In the genomic region with DNA sequence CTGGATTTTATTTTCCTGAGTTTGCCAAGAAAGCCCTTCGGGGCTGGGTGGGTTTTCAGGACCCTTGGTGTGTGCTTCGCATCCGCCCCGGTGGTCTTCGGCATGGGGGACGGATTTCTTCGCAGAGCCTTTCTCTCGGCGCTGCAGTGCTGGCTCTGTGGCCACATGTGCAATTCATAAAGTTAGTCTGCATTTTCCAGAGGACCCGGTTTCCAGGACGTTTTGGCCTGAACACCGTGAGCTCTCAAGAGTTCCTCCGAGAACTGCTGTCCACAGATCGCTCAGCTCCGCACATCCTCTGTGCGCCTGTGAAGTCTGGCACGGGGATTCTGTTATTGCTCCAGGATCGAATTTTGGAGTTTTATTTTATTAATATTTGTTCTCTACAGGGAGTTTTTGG, we compare ENCODE assay signal across 26 mouse cellular contexts.
A peak's percentile ranks its signal among the peaks of the same experiment; 100 is the strongest.
DNase-seq lines count a peak whose midpoint lies in the region; ATAC-seq lines count a peak whose summit lies in the region.
"Had no signal": no experiment of that assay in that cellular context is flagged by ENCODE, and none has a peak within 500 bp of the region (broad histone marks: within the 10 kb centered on the region; RNA-seq: fewer than 3 reads in every experiment).

No protein-coding gene starts in this region.

- ATAC-seq in embryonic facial prominence, embryonic 13.5 days (ENCODE audit: insufficient number of reproducible peaks, insufficient read depth, low FRiP score, low TSS enrichment, low read depth): no peak
- ATAC-seq in limb, embryonic 12.5 days (ENCODE audit: insufficient number of reproducible peaks, insufficient read depth, low FRiP score, low TSS enrichment, low read depth): no peak
- ATAC-seq: forebrain, embryonic 16.5 days; intestine, embryonic 16.5 days; liver, embryonic 12.5 days; lung, postnatal 0 days; midbrain, embryonic 13.5 days had no signal

- no peaks in the 10 kb centered on the region for H3K9me3 ChIP-seq in embryonic facial prominence, embryonic 13.5 days
- no peaks in the 10 kb centered on the region for H3K9me3 ChIP-seq in limb, embryonic 12.5 days
- H3K9me3 ChIP-seq: heart, embryonic 15.5 days; hindbrain, embryonic 12.5 days; liver, embryonic 12.5 days; megakaryocyte, embryonic 14.5 days; midbrain, embryonic 13.5 days; neural tube, embryonic 13.5 days had no signal

- H3K27ac ChIP-seq in embryonic facial prominence, embryonic 13.5 days: peak overlapping the region; percentile 83
- H3K27ac ChIP-seq in limb, embryonic 12.5 days: peak overlapping the region; percentile 78
- H3K27ac ChIP-seq: heart, embryonic 15.5 days; hindbrain, embryonic 12.5 days; liver, embryonic 12.5 days; midbrain, embryonic 13.5 days; neural tube, embryonic 13.5 days had no signal

- no peak overlapping the region for H3K4me2 ChIP-seq in embryonic facial prominence, embryonic 13.5 days
- no peak overlapping the region for H3K4me2 ChIP-seq in limb, embryonic 12.5 days
- H3K4me2 ChIP-seq: heart, embryonic 15.5 days; hindbrain, embryonic 12.5 days; liver, embryonic 12.5 days; midbrain, embryonic 13.5 days; neural tube, embryonic 13.5 days had no signal

- DNase-seq in gastrocnemius, postnatal 25 days: peak; percentile 43
- no peak for DNase-seq in gastrocnemius, postnatal 10 days
- no peak for DNase-seq in T-cell, adult 2 months (ENCODE audit: low spot score)
- no peak for DNase-seq in kidney, adult 9 months
- no peak for DNase-seq in cerebellum, adult 9-10 months
- DNase-seq: adrenal gland, postnatal 25 days; cerebellum, adult 11-12 months; cerebellum, postnatal 10 days; kidney, adult 8-10 months; kidney, postnatal 14 days; lung, adult 18-20 months; lung, postnatal 4 days; right cerebral cortex, postnatal 4 days; thymus, postnatal 4 days had no signal

- peaks cover 20% of the 10 kb centered on the region for H3K4me1 ChIP-seq in embryonic facial prominence, embryonic 13.5 days
- H3K4me1 ChIP-seq in limb, embryonic 12.5 days (replicated peaks): peaks cover 21% of the 10 kb centered on the region
- H3K4me1 ChIP-seq: heart, embryonic 15.5 days; hindbrain, embryonic 12.5 days; megakaryocyte, embryonic 14.5 days; midbrain, embryonic 13.5 days; neural tube, embryonic 13.5 days had no signal

- H3K4me3 ChIP-seq in embryonic facial prominence, embryonic 13.5 days: no peak overlapping the region; the same call in 1 of the 2 replicates
- H3K4me3 ChIP-seq in limb, embryonic 12.5 days (replicated peaks): no peak overlapping the region
- H3K4me3 ChIP-seq: erythroblast, embryonic 14.5 days; heart, embryonic 15.5 days; hindbrain, embryonic 12.5 days; liver, embryonic 12.5 days; megakaryocyte, embryonic 14.5 days; midbrain, embryonic 13.5 days; neural tube, embryonic 13.5 days had no signal

- H3K27me3 ChIP-seq in embryonic facial prominence, embryonic 13.5 days: no peaks in the 10 kb centered on the region
- H3K27me3 ChIP-seq in limb, embryonic 12.5 days: no peaks in the 10 kb centered on the region
- H3K27me3 ChIP-seq: heart, embryonic 15.5 days; hindbrain, embryonic 12.5 days; liver, embryonic 12.5 days; neural tube, embryonic 13.5 days had no signal

- no peaks in the 10 kb centered on the region for H3K36me3 ChIP-seq in embryonic facial prominence, embryonic 13.5 days
- H3K36me3 ChIP-seq in limb, embryonic 12.5 days: no peaks in the 10 kb centered on the region
- H3K36me3 ChIP-seq: heart, embryonic 15.5 days; hindbrain, embryonic 12.5 days; liver, embryonic 12.5 days; midbrain, embryonic 13.5 days; neural tube, embryonic 13.5 days had no signal

- H3K9ac ChIP-seq in embryonic facial prominence, embryonic 13.5 days: no peak overlapping the region
- no peak overlapping the region for H3K9ac ChIP-seq in limb, embryonic 12.5 days (replicated peaks)
- H3K9ac ChIP-seq: heart, embryonic 15.5 days; hindbrain, embryonic 12.5 days; liver, embryonic 12.5 days; midbrain, embryonic 13.5 days; neural tube, embryonic 13.5 days had no signal

- 35% methylated on average over 18 of the region's 18 CpGs for WGBS in embryonic facial prominence, embryonic 13.5 days
- WGBS in limb, embryonic 12.5 days: 63% methylated on average over 18 of the region's 18 CpGs
